Mouse (Mus musculus) gastrocnemius, postnatal 14 days (tissue): Measurements from ENCODE around the gene Bloc1s3. TPM values are rescaled to one million over a fixed set of nuclear protein-coding genes. Genes with fewer than 3 reads are reported as not detected.

Experiments used
- DNase-seq: peaks from one replicate; pipeline ENCODE4 v3.0.0; 2021; ENCODE audit warnings: mixed read lengths
- intact Hi-C: fragments of 180-260 bp; cut with DNase I; formaldehyde crosslinking; loops from one replicate; pipeline ENCODE4 v1.15.1; 2025; ENCODE audit warnings: low total_unique reads
- total RNA-seq, 2 experiments: library from RNA; stranded (reverse); gene quantifications; 2 replicates each; pipeline ENCODE4 v1.2.3; 2021

The Bloc1s3 gene
- total RNA-seq, 2 experiments from 2014 or later, result 1.7 to 2.1 TPM

DNA sequence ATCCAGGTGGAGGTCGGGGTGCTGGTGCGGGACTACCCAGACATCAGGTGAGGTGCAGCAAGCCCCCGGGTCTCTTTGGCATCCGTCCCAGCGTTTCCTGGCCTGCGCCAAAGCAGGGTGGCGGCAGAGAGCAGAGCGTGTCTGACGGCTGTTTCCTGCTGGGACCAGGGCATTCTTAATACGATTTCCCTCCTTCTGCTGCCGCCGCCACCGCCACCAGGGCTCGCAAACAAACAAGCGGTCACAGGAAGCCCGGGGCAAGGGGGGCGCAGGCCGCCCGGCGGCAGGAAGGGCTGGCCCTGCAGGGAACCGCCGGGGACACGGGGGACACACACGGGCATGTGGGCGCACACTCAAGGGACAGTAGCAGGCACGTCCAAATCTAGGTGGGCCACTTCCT lies 16.4 kb downstream of the Bloc1s3 start:
- DNase-seq, result no peak
- intact Hi-C loops, result no loop called here

DNA sequence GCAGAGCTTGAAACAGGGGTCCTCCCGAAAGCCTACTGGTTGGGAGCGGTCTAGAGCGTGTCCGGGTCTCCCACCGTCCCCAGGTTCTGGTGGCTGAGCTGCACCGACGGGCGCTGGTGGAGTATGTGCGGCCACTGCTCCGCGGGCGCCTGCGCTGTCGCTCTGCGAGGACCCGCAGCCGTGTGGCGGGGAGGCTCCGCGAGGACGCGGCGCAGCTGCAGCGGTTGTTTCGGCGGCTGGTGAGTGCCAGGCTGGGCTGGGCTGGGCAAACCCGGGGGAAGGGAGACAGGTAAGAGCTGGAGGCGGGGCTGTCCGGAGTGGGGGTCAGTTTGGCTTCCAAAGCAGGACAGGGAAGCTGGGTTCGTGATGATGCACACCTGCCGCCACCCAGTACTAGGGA lies 18.6 kb downstream of the Bloc1s3 start:
- intact Hi-C loops, result no loop called here
- no peak for DNase-seq

GRCm38 (mm10) chr7:19486549-19486948 lies 21.6 kb downstream of the Bloc1s3 start:
- DNase-seq, result no peak
- intact Hi-C loops, result no loop called here

DNA sequence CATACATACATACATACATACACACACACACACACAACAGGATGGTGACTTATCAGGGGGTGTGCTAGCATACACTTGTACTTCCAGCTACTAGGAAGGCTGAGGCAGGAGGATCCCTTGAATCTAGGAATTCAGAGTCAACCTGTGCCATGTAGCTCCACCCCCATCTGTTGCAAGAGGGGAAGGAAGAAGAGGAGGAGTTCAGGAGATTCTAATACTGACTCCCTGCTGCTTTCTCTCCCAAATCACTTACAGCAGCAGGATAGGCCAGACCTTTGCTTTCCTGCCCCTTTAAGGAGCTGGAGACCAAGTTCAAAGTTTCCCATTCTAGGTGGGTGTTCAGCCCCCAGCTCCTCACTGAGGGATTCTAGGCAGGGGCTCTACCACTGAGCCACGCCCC lies 22.7 kb downstream of the Bloc1s3 start:
- DNase-seq, result no peak
- intact Hi-C loops, result no loop called here

DNA sequence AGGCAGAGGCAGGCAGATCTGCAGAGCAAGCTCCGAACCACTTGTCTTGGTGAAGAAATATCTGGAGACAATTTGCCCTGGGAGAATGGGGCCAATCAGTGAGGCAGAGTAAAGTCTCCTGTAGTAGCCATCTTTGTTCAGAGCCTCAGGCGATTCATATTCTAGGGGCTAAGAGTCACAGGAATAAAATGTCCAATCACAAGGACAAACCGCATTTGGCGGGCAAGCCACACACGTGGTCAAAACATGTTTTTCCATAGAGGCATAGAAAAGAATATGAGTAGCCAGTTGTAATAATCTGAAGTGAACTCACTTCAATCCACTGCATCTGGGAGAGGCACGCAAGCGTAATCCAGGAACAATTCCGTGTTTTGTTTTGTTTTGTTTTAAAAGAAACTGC lies 24.9 kb downstream of the Bloc1s3 start:
- intact Hi-C loops, result no loop called here
- DNase-seq, result no peak

- DNase-seq, result no peak
- intact Hi-C loops, result no loop called here
These were observed 30.4 kb downstream of the Bloc1s3 start for GRCm38 (mm10) chr7:19477624-19478384.

- DNase-seq, result no peak
- intact Hi-C loops, result no loop called here
These were observed 31.1 kb downstream of the Bloc1s3 start for GRCm38 (mm10) chr7:19477084-19477483.

GRCm38 (mm10) chr7:19473875-19474443 lies 34.2 kb downstream of the Bloc1s3 start:
- intact Hi-C loops, result no loop called here
- DNase-seq, result peak; percentile 85

DNA sequence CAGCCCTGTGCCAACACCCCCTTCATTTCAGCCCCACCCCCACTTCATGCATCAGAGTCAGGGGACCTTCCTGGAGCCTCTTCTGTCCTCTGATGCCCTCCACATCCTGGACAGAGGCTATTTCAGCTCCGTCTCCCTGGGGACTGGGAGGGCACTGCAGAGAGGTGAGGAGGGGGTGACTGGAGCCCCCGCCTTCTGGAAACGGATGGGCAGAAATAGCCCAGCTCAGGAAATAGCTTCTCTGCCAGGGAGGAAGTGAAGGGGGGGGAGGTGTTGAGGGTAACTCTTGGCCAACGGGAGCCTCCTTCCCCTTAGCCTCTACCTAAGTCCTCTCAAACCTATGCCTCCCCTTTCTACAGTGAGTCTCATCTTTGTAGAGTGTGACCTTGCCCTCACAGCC lies 35.8 kb downstream of the Bloc1s3 start:
- DNase-seq, result no peak
- intact Hi-C loops, result no loop called here

DNA sequence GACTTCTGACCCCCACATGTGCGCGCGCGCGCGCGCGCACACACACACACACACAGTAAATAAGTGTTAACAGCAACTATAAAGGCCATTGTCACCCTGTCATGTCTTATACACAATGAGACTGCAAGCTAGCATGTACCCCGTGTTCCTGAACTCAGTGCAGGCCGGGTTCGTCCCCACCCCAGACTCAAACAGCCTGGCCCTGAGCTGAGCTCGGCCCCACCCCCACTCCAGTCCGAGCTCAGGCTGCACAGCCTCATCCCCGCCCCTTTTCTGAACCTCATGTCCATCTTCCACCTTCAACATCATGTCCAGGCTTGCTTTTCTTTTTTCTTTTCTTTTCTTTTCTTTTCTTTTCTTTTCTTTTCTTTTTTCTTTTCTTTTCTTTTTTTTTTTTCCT lies 37.9 kb downstream of the Bloc1s3 start:
- DNase-seq, result no peak
- intact Hi-C loops, result no loop called here

- no peak for DNase-seq
- intact Hi-C loops, result no loop called here
These were observed 38.8 kb downstream of the Bloc1s3 start for GRCm38 (mm10) chr7:19469404-19469803.

DNA sequence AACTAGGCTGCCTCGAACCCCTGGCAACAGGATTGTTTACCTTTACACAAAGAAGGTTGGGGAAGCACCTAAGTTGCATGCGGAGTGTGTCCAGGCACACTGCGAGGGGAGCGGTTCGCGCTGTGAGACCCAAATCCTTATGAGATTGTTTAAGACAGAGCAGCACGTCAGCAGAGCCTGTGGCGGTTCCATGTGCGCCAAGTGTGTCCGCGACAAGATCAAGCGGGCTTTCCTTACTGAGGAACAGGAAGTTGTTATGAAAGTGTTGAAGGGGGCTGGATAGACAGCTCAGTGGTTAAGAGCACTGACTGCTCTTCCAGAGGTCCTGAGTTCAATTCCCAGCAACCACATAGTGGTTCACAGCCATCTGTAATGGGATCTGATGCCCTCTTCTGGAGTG lies 39.9 kb downstream of the Bloc1s3 start:
- no peak for DNase-seq
- intact Hi-C loops, result no loop called here

GRCm38 (mm10) chr7:19467638-19468037 lies 40.5 kb downstream of the Bloc1s3 start:
- intact Hi-C loops, result no loop called here
- no peak for DNase-seq

GRCm38 (mm10) chr7:19466602-19467145 lies 41.5 kb downstream of the Bloc1s3 start:
- no peak for DNase-seq
- intact Hi-C loops, result no loop called here

DNA sequence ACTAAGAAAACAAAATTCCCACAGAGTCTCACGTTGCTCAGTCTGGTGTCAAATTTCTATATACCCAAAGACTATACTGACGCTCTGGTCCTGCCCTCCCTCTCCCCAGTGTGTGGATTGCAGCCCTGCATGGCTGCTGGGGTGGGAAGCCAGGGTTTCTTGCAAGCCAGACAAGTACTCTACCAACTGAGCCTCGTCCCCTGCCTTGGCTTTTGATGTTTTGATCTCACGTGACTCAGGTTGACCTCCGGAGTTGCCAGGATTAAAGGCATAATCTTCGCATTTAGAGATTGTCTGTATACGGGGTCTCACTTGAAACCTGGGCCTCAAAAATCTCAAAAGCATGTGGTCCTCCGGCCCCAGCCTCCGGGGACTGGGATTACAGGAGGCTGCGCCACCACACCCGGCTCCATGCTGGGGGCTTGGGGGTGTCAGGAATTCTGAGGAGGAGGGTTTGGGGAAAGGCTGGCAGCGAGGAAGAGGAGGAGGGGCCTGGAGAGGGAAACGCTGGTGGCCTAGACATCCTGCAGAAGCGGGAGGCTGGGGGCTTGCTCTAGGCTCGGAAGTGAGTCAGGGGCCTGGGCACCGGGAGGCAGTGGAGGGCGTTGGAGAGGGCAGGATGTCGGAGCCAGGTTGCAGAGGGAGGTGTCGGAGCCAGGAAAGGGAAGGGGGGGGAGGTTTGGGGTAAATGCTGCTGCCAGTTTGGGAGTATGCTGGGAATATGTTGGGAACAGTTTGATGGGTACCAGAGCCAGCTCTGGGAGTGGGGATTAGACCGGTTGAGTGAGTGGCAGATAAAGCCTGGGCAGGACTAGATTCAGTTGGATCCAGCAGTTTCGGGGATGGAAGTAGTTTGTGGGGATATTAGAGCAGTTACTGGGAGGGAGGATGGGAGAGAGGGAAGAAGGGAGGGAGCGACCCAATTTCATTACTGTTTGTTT lies 43.5 kb downstream of the Bloc1s3 start:
- intact Hi-C loops, result no loop called here
- DNase-seq, result no peak

DNA sequence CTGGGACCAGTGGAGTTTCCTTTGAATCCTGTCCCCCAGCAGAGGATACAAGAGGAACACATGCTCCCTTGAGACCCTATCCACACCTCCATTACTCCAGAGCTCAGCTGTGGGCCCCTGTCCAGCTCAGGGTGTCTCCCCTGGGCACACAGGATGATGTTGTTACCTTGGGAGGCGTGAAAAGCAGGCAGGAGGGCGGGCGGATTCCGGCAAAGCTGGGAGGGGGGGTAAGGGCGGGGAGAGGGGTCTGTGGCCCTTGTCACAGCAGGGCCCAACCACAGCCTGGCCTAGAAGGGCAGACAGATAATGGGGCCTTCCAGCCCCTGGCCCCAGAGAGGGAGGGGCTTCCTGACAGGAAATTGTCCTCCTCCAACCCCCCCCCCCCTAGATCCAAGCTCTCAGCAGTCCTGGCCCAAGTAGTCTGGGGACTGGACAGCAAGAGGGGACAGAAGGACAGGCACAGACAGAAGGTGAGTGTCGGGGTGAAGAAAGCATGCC lies 45.2 kb downstream of the Bloc1s3 start, which contains the start of gene Exoc3l2:
Gene Exoc3l2, plus strand, starts transcription at position 448 of the 498 bp plus-strand sequence.
- intact Hi-C loops, result no loop called here
- no peak for DNase-seq

GRCm38 (mm10) chr7:19462443-19462842 lies 45.7 kb downstream of the Bloc1s3 start:
- intact Hi-C loops, result no loop called here

GRCm38 (mm10) chr7:19461488-19461887 lies 46.7 kb downstream of the Bloc1s3 start:
- peak; percentile 71 for DNase-seq

More at GRCm38 (mm10) chr7:19462443-19462842, 45.7 kb downstream of the Bloc1s3 start:
- no peak for DNase-seq

DNA sequence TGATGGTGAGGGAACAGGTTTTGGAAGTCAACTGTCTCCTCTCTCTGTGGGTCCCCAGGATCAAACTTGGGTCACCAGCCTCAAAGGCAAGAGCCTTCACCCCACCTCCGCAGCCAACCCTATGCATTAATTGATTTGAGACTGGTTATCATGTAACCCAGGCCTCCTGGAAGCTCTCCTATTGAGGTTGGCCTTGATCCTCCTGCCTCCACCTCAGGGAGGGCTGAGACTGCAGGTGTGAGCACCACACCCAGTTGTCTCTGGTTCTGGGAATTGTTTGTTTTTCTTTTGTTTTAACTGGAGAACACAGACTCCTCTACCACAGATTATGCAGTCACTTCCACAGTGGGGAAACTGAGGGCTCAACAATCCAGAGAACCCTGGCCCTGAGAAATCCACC lies 47.7 kb downstream of the Bloc1s3 start:
- intact Hi-C loops, result no loop called here
- DNase-seq, result no peak

More at GRCm38 (mm10) chr7:19461488-19461887, 46.7 kb downstream of the Bloc1s3 start:
- intact Hi-C loops, result no loop called here
